Comparison of ENCODE assay signal across 7 mouse cellular contexts in genomic region chr17:22165304-22165703, GRCm38 (mm10). TPM values are rescaled to one million over a fixed set of nuclear protein-coding genes. Genes with fewer than 3 reads are reported as not detected.
DNase-seq lines count a peak whose midpoint lies in the region; ATAC-seq and TF ChIP-seq lines count a peak whose summit lies in the region.
"Not testable (repeated sequence)": the region's sequence is repeated elsewhere in the genome, so short reads cannot be mapped to it uniquely, and the experiment has no call there.

No protein-coding gene starts in this region.

- not testable (repeated sequence) for H3K9me3 ChIP-seq in embryonic facial prominence, embryonic 14.5 days (ENCODE audit: control insufficient read depth, low read length); heart, embryonic 10.5 days; hindbrain, postnatal 0 days (ENCODE audit: low read length); limb, embryonic 12.5 days; lung, postnatal 0 days (ENCODE audit: low read length); neural tube, embryonic 11.5 days (ENCODE audit: control insufficient read depth, low read length)

- DNase-seq in adrenal gland, adult 8-10 months: peak; percentile 1
- DNase-seq in embryonic facial prominence, embryonic 14.5 days (ENCODE audit: low spot score); heart, embryonic 10.5 days (ENCODE audit: low spot score); hindbrain, postnatal 0 days (ENCODE audit: low spot score); lung, postnatal 0 days (ENCODE audit: low spot score); neural tube, embryonic 11.5 days (ENCODE audit: low spot score): not testable (repeated sequence)

- H3K4me2 ChIP-seq in embryonic facial prominence, embryonic 14.5 days (ENCODE audit: low read depth, low read length): peak overlapping the region; percentile 48
- H3K4me2 ChIP-seq in hindbrain, postnatal 0 days (ENCODE audit: low read depth, low read length): peak overlapping the region; percentile 57
- H3K4me2 ChIP-seq in limb, embryonic 12.5 days: peak overlapping the region; percentile 61
- H3K4me2 ChIP-seq in lung, postnatal 0 days (replicated peaks; ENCODE audit: low read depth, low read length): peak overlapping the region; percentile 53
- H3K4me2 ChIP-seq in neural tube, embryonic 11.5 days (ENCODE audit: low read depth): peak overlapping the region; percentile 44

- 7% methylated on average over 3 of the region's 3 CpGs for WGBS in embryonic facial prominence, embryonic 14.5 days
- 9% methylated on average over 3 of the region's 3 CpGs for WGBS in heart, embryonic 10.5 days
- 11% methylated on average over 3 of the region's 3 CpGs for WGBS in hindbrain, postnatal 0 days
- 4% methylated on average over 3 of the region's 3 CpGs for WGBS in limb, embryonic 12.5 days
- 6% methylated on average over 3 of the region's 3 CpGs for WGBS in lung, postnatal 0 days
- WGBS in neural tube, embryonic 11.5 days: 12% methylated on average over 3 of the region's 3 CpGs

- H3K9ac ChIP-seq in embryonic facial prominence, embryonic 14.5 days (ENCODE audit: low read depth, low read length): peak overlapping the region; percentile 60
- peak overlapping the region; percentile 43; the same call in 1 of the 2 replicates for H3K9ac ChIP-seq in hindbrain, postnatal 0 days (replicated peaks; ENCODE audit: low read length)
- peak overlapping the region; percentile 65 for H3K9ac ChIP-seq in limb, embryonic 12.5 days (replicated peaks)
- peak overlapping the region; percentile 58 for H3K9ac ChIP-seq in lung, postnatal 0 days (replicated peaks; ENCODE audit: low read depth)
- peak overlapping the region; percentile 64 for H3K9ac ChIP-seq in neural tube, embryonic 11.5 days (ENCODE audit: low read length)

- peak; percentile 42; the same call in 1 of the 2 replicates for ATAC-seq in embryonic facial prominence, embryonic 14.5 days (ENCODE audit: low read depth)
- ATAC-seq in hindbrain, postnatal 0 days: peak; percentile 70
- ATAC-seq in limb, embryonic 12.5 days (ENCODE audit: insufficient number of reproducible peaks, insufficient read depth, low FRiP score, low TSS enrichment, low read depth): peak; percentile 78
- peak; percentile 63 for ATAC-seq in lung, postnatal 0 days
- peak; percentile 66 for ATAC-seq in neural tube, embryonic 11.5 days (ENCODE audit: insufficient read depth, low FRiP score, low TSS enrichment)

- H3K27me3 ChIP-seq in embryonic facial prominence, embryonic 14.5 days (replicated peaks; ENCODE audit: control insufficient read depth, insufficient read depth, low read length); heart, embryonic 10.5 days (ENCODE audit: insufficient read depth, poor library complexity, severe bottlenecking); hindbrain, postnatal 0 days (ENCODE audit: insufficient read depth, low read length); limb, embryonic 12.5 days; lung, postnatal 0 days (replicated peaks; ENCODE audit: insufficient read depth, low read length); neural tube, embryonic 11.5 days (ENCODE audit: control insufficient read depth, insufficient read depth, low read length): not testable (repeated sequence)

- H3K36me3 ChIP-seq in embryonic facial prominence, embryonic 14.5 days (ENCODE audit: control insufficient read depth, insufficient read depth, low read length); heart, embryonic 10.5 days; hindbrain, postnatal 0 days (ENCODE audit: insufficient read depth, low read length); limb, embryonic 12.5 days; lung, postnatal 0 days (ENCODE audit: insufficient read depth, low read length); neural tube, embryonic 11.5 days (ENCODE audit: control insufficient read depth, insufficient read depth, low read length): not testable (repeated sequence)

- H3K4me1 ChIP-seq in embryonic facial prominence, embryonic 14.5 days (ENCODE audit: control insufficient read depth, insufficient read depth, low read length); heart, embryonic 10.5 days; hindbrain, postnatal 0 days (ENCODE audit: insufficient read depth, low read length); limb, embryonic 12.5 days (replicated peaks); lung, postnatal 0 days (ENCODE audit: insufficient read depth, low read depth, low read length); neural tube, embryonic 11.5 days (ENCODE audit: control insufficient read depth, insufficient read depth, low read length): not testable (repeated sequence)

- TF ChIP-seq EP300 in lung, postnatal 0 days (IDR thresholded peaks at IDR 0.05): not testable (repeated sequence)

- H3K27ac ChIP-seq in embryonic facial prominence, embryonic 14.5 days (replicated peaks; ENCODE audit: low read depth, low read length); limb, embryonic 12.5 days; lung, postnatal 0 days (ENCODE audit: low read length); neural tube, embryonic 11.5 days (ENCODE audit: low read depth, low read length): not testable (repeated sequence)
- peak overlapping the region; percentile 85 for H3K27ac ChIP-seq in heart, embryonic 10.5 days
- H3K27ac ChIP-seq in hindbrain, postnatal 0 days: peak overlapping the region; percentile 51; the same call in 1 of the 2 replicates

- peak overlapping the region; percentile 44 for H3K4me3 ChIP-seq in embryonic facial prominence, embryonic 14.5 days (ENCODE audit: low read depth, low read length)
- peak overlapping the region; percentile 65 for H3K4me3 ChIP-seq in heart, embryonic 10.5 days
- H3K4me3 ChIP-seq in hindbrain, postnatal 0 days (ENCODE audit: low read length): peak overlapping the region; percentile 50
- H3K4me3 ChIP-seq in limb, embryonic 12.5 days (replicated peaks): peak overlapping the region; percentile 53
- peak overlapping the region; percentile 47 for H3K4me3 ChIP-seq in lung, postnatal 0 days (ENCODE audit: low read depth, low read length)
- peak overlapping the region; percentile 44 for H3K4me3 ChIP-seq in neural tube, embryonic 11.5 days (ENCODE audit: low read depth, low read length)

- TF ChIP-seq CTCF in hindbrain, postnatal 0 days (IDR thresholded peaks at IDR 0.05; ENCODE audit: low read depth); lung, postnatal 0 days (IDR thresholded peaks at IDR 0.05): not testable (repeated sequence)

RNA-seq across cellular contexts. Expression of gene Zfp947, which starts 0.7 kb away (rescaled TPM):
- total RNA-seq in adrenal gland, adult 8-10 months (2022): 1 to 10 TPM; 1.3 to 3.1 (median 2.2) TPM
- polyA plus RNA-seq in embryonic facial prominence, embryonic 14.5 days (2014; fragmentation: Nextera tagmentation; extraction: Ambion mirVana): 2.4 and 2.9 TPM in 2 replicates
- polyA plus RNA-seq in heart, embryonic 10.5 days (2016; fragmentation: Nextera tagmentation; extraction: Ambion mirVana): 2.7 and 2.9 TPM in 2 replicates
- total RNA-seq in hindbrain, postnatal 0 days (2014; rRNA removed): 0.32 and 0.73 TPM in 2 replicates
- 1.3 TPM in 2 replicates for polyA plus RNA-seq in hindbrain, postnatal 0 days (2015; fragmentation: Nextera tagmentation; extraction: Ambion mirVana)
- polyA plus RNA-seq in limb, embryonic 12.5 days (2016; fragmentation: Nextera tagmentation; extraction: Ambion mirVana): 2.0 and 2.7 TPM in 2 replicates
- 1.6 and 1.9 TPM in 2 replicates for polyA plus RNA-seq in lung, postnatal 0 days (2015; fragmentation: Nextera tagmentation; extraction: Ambion mirVana)
- polyA plus RNA-seq in neural tube, embryonic 11.5 days (2014; fragmentation: Nextera tagmentation; extraction: Ambion mirVana): 2.0 and 2.1 TPM in 2 replicates
